Mouse (Mus musculus) cortical plate, adult 2 months (tissue): ENCODE data around the gene Pthlh.

Source experiments
- CTCF ChIP-seq: fragments of 200-500 bp; IDR thresholded peaks from 2 replicates; pipeline ENCODE4 v1.5.1; 2011; ENCODE audit warnings: mild to moderate bottlenecking, control low read depth, low read length; ENCODE audit not compliant: insufficient read depth; ENCODE audit errors: extremely low read depth
- POLR2A ChIP-seq: fragments of 200-500 bp; IDR thresholded peaks from 2 replicates; pipeline ENCODE4 v1.6.1; 2011; ENCODE audit warnings: mild to moderate bottlenecking, low read length, control low read depth; ENCODE audit not compliant: insufficient read depth; ENCODE audit errors: extremely low read depth

DNA sequence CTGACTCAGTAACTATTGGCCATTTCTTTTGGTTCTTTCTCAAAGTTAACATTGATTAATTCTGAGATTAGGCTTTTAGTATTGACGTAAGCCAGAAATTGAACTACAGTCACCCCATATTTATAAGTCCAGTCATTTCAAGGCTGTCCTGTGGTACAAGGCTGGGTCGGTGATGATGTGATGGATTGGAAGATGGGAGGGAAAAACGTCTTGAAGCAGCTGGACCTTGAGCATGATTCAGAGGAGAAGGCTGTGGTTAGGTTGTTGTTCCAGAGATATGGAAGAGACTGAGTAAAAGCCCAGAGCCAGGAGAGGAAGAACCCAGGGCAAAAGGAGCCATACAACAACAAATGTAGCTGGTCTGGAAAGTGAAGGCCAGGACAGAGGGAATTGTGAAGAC is 22.4 kb downstream of the Pthlh start:
- no peak for TF ChIP-seq CTCF
- TF ChIP-seq POLR2A: no peak
